ENCODE assay signal across 8 mouse cellular contexts in genomic region chr9:86451617-86452016, GRCm38 (mm10). TPM values are rescaled to one million over a fixed set of nuclear protein-coding genes. Genes with fewer than 3 reads are reported as not detected.
A peak's percentile ranks its signal among the peaks of the same experiment; 100 is the strongest.
DNase-seq lines count a peak whose midpoint lies in the region; ATAC-seq and TF ChIP-seq lines count a peak whose summit lies in the region.

No protein-coding gene starts in this region.

- WGBS in embryonic facial prominence, embryonic 15.5 days = 1% methylated on average over 13 of the region's 13 CpGs
- under 1% methylated on average over 13 of the region's 13 CpGs for WGBS in lung, adult 2 months
- WGBS in neural tube, embryonic 14.5 days = 1% methylated on average over 13 of the region's 13 CpGs

- no peak overlapping the region for H3K4me3 ChIP-seq in E14TG2a.4 (replicated peaks; ENCODE audit: low read length)
- H3K4me3 ChIP-seq in embryonic facial prominence, embryonic 15.5 days (replicated peaks) = 0 out of 2 replicates have a peak overlapping the region, but pooled peaks have one; percentile 21
- no peak overlapping the region for H3K4me3 ChIP-seq in lung, adult 2 months (replicated peaks; ENCODE audit: extremely low read depth, low read depth, low read length)
- H3K4me3 ChIP-seq in neural tube, embryonic 14.5 days (ENCODE audit: low read depth, low read length) = 0 out of 2 replicates have a peak overlapping the region, but pooled peaks have one; percentile 11

- peak; percentile 65; the same call in 1 of the 2 replicates for ATAC-seq in embryonic facial prominence, embryonic 15.5 days (ENCODE audit: insufficient number of reproducible peaks, low FRiP score, low TSS enrichment, low read depth)
- peak; percentile 90 for ATAC-seq in neural tube, embryonic 14.5 days (ENCODE audit: low read depth)

- H3K9ac ChIP-seq in embryonic facial prominence, embryonic 15.5 days = no peak overlapping the region
- no peak overlapping the region for H3K9ac ChIP-seq in neural tube, embryonic 14.5 days (replicated peaks; ENCODE audit: low read depth, low read length)

- H3K27ac ChIP-seq in embryonic facial prominence, embryonic 15.5 days (replicated peaks) = no peak overlapping the region
- H3K27ac ChIP-seq in neural tube, embryonic 14.5 days (ENCODE audit: low read depth, low read length) = no peak overlapping the region

- no peak for TF ChIP-seq POLR2A in lung, adult 2 months (IDR thresholded peaks at IDR 0.05; ENCODE audit: borderline replicate concordance, extremely low read depth, low read depth, low read length)

- H3K4me1 ChIP-seq in E14TG2a.4 (replicated peaks; ENCODE audit: low read depth, low read length) = peaks cover 19% of the 10 kb centered on the region
- H3K4me1 ChIP-seq in embryonic facial prominence, embryonic 15.5 days = peaks cover 3% of the 10 kb centered on the region
- H3K4me1 ChIP-seq in lung, adult 2 months (ENCODE audit: control insufficient read depth, insufficient read depth, low read length) = 0 out of 2 replicates have a peak, but pooled peaks cover 2% of the 10 kb centered on the region
- H3K4me1 ChIP-seq in neural tube, embryonic 14.5 days (ENCODE audit: control insufficient read depth, insufficient read depth, low read length) = no peaks in the 10 kb centered on the region

- H3K9me3 ChIP-seq in E14TG2a.4 (ENCODE audit: low read length) = 0 out of 2 replicates have a peak, but pooled peaks cover 3% of the 10 kb centered on the region
- no peaks in the 10 kb centered on the region for H3K9me3 ChIP-seq in embryonic facial prominence, embryonic 15.5 days (replicated peaks)
- H3K9me3 ChIP-seq in neural tube, embryonic 14.5 days (ENCODE audit: control insufficient read depth, low read length) = no peaks in the 10 kb centered on the region

- intact Hi-C loops in heart, postnatal 14 days (cut with DNase I) = loop anchor here (5.0 kb wide), 1 partner anchor 579 kb away; no protein-coding TSS in a partner anchor

- TF ChIP-seq CTCF in E14TG2a.4 (conservative IDR thresholded peaks at IDR 0.05; ENCODE audit: low read length) = peak; percentile 63
- TF ChIP-seq CTCF in lung, adult 2 months (IDR thresholded peaks at IDR 0.05; ENCODE audit: insufficient read depth, low read length) = peak; percentile 79

- DNase-seq in adrenal gland, postnatal 36 days = peak; percentile 51 to 53
- peak; percentile 46 to 69 for DNase-seq in heart, postnatal 14 days
- DNase-seq in layer of hippocampus, adult 18-20 months (ENCODE audit: low spot score in 2 of 2) = peak; percentile 39 to 66
- peak; percentile 30 for DNase-seq in lung, adult 2 months
- DNase-seq in thymus, postnatal 0 days (ENCODE audit: low spot score) = peak; percentile 70

- H3K27me3 ChIP-seq in E14TG2a.4 (ENCODE audit: insufficient read depth, low read length) = peaks cover 5% of the 10 kb centered on the region; the same call in 1 of the 2 replicates
- no peaks in the 10 kb centered on the region; the same call in 1 of the 2 replicates for H3K27me3 ChIP-seq in embryonic facial prominence, embryonic 15.5 days
- H3K27me3 ChIP-seq in neural tube, embryonic 14.5 days (ENCODE audit: control insufficient read depth, insufficient read depth, low read length) = no peaks in the 10 kb centered on the region

- H3K4me2 ChIP-seq in embryonic facial prominence, embryonic 15.5 days (replicated peaks) = peak overlapping the region; percentile 49
- H3K4me2 ChIP-seq in neural tube, embryonic 14.5 days (ENCODE audit: low read depth, low read length) = peak overlapping the region; percentile 42

- H3K36me3 ChIP-seq in E14TG2a.4 (ENCODE audit: insufficient read depth, low read length) = no peaks in the 10 kb centered on the region
- no peaks in the 10 kb centered on the region for H3K36me3 ChIP-seq in embryonic facial prominence, embryonic 15.5 days
- H3K36me3 ChIP-seq in neural tube, embryonic 14.5 days (ENCODE audit: control insufficient read depth, insufficient read depth, low read length) = no peaks in the 10 kb centered on the region

RNA-seq across cellular contexts. Expression of gene Ube2cbp, which starts 13.1 kb away (rescaled TPM):
- total RNA-seq in adrenal gland, postnatal 36 days (2021) = 1 to 10 TPM; 1.8 to 3.3 TPM
- polyA plus RNA-seq in embryonic facial prominence, embryonic 15.5 days (2015; fragmentation: Nextera tagmentation; extraction: Ambion mirVana) = 3.8 and 5.5 TPM in 2 replicates
- total RNA-seq in heart, postnatal 14 days (2021) = 1 to 10 TPM in 1 of 2 experiments, under 1 TPM in 1; 0.86 to 1.7 TPM
- 1 to 10 TPM; 4.5 to 5.4 TPM for total RNA-seq in layer of hippocampus, adult 18-20 months (2021)
- polyA plus RNA-seq in lung, adult 2 months (2012; rRNA removed) = 0.67 and 0.77 TPM in 2 replicates
- 8.9 and 9.5 TPM in 2 replicates for polyA plus RNA-seq in neural tube, embryonic 14.5 days (2014; fragmentation: Nextera tagmentation; extraction: Ambion mirVana)
- polyA plus RNA-seq in thymus, postnatal 0 days (2015; fragmentation: Nextera tagmentation; extraction: Ambion mirVana) = 7.1 and 7.2 TPM in 2 replicates

RNA-seq across cellular contexts. Expression of gene Dop1a, which starts 15.3 kb away (rescaled TPM):
- total RNA-seq in adrenal gland, postnatal 36 days (2021) = 10 to 100 TPM; 23.6 to 24.5 TPM
- polyA plus RNA-seq in embryonic facial prominence, embryonic 15.5 days (2015; fragmentation: Nextera tagmentation; extraction: Ambion mirVana) = 16.4 and 16.8 TPM in 2 replicates
- total RNA-seq in heart, postnatal 14 days (2021) = 10 to 100 TPM; 22.2 to 24.2 TPM
- 10 to 100 TPM; 54.2 to 55.6 TPM for total RNA-seq in layer of hippocampus, adult 18-20 months (2021)
- polyA plus RNA-seq in lung, adult 2 months (2012; rRNA removed) = 9.0 and 13.3 TPM in 2 replicates
- 49.4 and 71.6 TPM in 2 replicates for polyA plus RNA-seq in neural tube, embryonic 14.5 days (2014; fragmentation: Nextera tagmentation; extraction: Ambion mirVana)
- polyA plus RNA-seq in thymus, postnatal 0 days (2015; fragmentation: Nextera tagmentation; extraction: Ambion mirVana) = 14.0 and 16.9 TPM in 2 replicates

Comparison
In these comparisons a context has a peak if more than half of its experiments do, and no peak if none do; other contexts are left out.
1. H3K4me3 ChIP-seq: peak in embryonic facial prominence, embryonic 15.5 days (single experiment) and neural tube, embryonic 14.5 days (single experiment); none in E14TG2a.4 (single experiment) and lung, adult 2 months (single experiment).
2. Peak in every context shown above with its lines, with median percentiles within 50 percentile points of each other: DNase-seq.